Mouse (Mus musculus) liver, embryonic 13.5 days (tissue): ENCODE results near the gene Slc25a22. TPM values are rescaled to one million over a fixed set of nuclear protein-coding genes. Genes with fewer than 3 reads are reported as not detected.

Source experiments
- ATAC-seq: fragments of 200-750 bp; cut with Nextera tagmentation; 2 replicates; pipeline ENCODE4 v1.8.0; 2017; ENCODE audit warnings: low read depth, mild to moderate bottlenecking, moderate number of reproducible peaks, moderate library complexity
- DNase-seq: peaks from one replicate; pipeline ENCODE4 v3.0.0; 2022
- H3K27ac ChIP-seq: fragments of 300-500 bp; sonication (generic); 2 replicates; pipeline ENCODE4 v1.5.1; 2015; ENCODE audit warnings: moderate library complexity, mild to moderate bottlenecking, inconsistent platforms
- H3K27me3 ChIP-seq: fragments of 300-500 bp; sonication (generic); 2 replicates; pipeline ENCODE4 v1.6.1; 2015; ENCODE audit warnings: mild to moderate bottlenecking, inconsistent platforms
- H3K36me3 ChIP-seq: fragments of 300-500 bp; sonication (generic); 2 replicates; pipeline ENCODE4 v1.6.1; 2015; ENCODE audit warnings: mild to moderate bottlenecking, inconsistent platforms
- H3K4me1 ChIP-seq: fragments of 300-500 bp; sonication (generic); replicated peaks from 2 replicates; pipeline ENCODE4 v1.6.1; 2015; ENCODE audit warnings: inconsistent platforms
- H3K4me2 ChIP-seq: fragments of 300-500 bp; sonication (generic); 2 replicates; pipeline ENCODE4 v1.6.1; 2015; ENCODE audit warnings: inconsistent platforms, mild to moderate bottlenecking, moderate library complexity
- H3K4me3 ChIP-seq: fragments of 300-500 bp; sonication (generic); replicated peaks from 2 replicates; pipeline ENCODE4 v1.5.1; 2015; ENCODE audit warnings: mild to moderate bottlenecking, inconsistent platforms
- H3K9ac ChIP-seq: fragments of 300-500 bp; sonication (generic); 2 replicates; pipeline ENCODE4 v1.6.1; 2015; ENCODE audit warnings: mild to moderate bottlenecking, inconsistent platforms
- H3K9me3 ChIP-seq: fragments of 300-500 bp; sonication (generic); replicated peaks from 2 replicates; pipeline ENCODE4 v1.6.1; 2016; ENCODE audit warnings: inconsistent platforms
- WGBS: fragments of 180-500 bp; shearing (Covaris S2); methylation state at CpG from one replicate; pipeline ENCODE4 v1.1.7; 2015; ENCODE audit not compliant: insufficient replicate concordance; 5-methylcytosine and 5-hydroxymethylcytosine counted together
- polyA plus RNA-seq: library from polyadenylated mRNA; unstranded; fragments of >200 nt; fragmentation: Nextera tagmentation; extraction: Ambion mirVana; gene quantifications from 2 replicates; pipeline ENCODE4 v1.2.1, GENCODE M21; 2015

The Slc25a22 gene
- polyA plus RNA-seq, 1 experiment from 2014 or later = 16.6 TPM

DNA sequence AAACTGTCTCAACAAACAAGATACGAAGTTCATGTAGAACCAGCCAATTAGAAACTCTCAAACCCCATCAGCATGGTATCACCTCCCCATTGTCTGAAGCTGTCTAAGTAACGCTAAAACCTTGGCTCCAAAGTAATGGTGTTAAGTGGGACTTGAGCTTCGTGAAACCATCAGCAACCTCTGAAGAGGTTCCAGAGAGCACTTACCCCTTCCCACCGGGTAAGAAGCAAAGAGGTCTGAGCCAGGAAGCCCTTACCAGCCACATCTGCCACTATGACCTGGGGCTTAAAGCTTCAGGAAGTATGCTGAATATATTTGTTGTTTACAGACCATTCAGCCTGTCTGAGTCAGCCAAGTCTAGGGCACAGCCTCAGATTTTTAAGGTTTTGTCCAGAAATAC is 32.2 kb downstream of the Slc25a22 start:
- no peak overlapping the region for H3K4me3 ChIP-seq
- no peaks in the 10 kb centered on the region for H3K27me3 ChIP-seq
- H3K4me1 ChIP-seq = peaks cover 6% of the 10 kb centered on the region
- no peak overlapping the region for H3K4me2 ChIP-seq
- H3K9ac ChIP-seq = no peak overlapping the region
- DNase-seq (no peak), ATAC-seq (no peak)
- H3K9me3 ChIP-seq = no peaks in the 10 kb centered on the region
- 79% methylated on average over 4 of the region's 4 CpGs for WGBS
- peaks cover 68% of the 10 kb centered on the region for H3K36me3 ChIP-seq
- H3K27ac ChIP-seq = no peak overlapping the region

DNA sequence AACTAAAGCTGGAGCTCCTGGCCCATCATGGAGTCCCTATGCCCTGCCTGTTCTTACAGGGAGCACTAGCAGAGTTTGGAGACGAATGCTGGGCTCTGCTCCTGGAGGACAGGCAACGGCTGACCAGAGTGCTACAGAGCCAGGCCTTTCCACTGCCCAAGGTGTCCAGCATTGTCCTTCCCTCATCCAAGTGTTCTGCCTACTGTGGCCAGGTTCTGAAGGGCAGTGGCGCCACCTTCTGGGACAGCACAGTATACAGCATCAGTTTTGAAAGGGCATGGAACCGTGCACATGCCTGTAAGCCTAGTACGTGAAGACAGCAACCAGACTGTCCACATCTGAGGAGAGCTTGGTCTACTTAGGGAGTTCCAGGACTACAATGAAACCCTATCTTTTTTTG is 34.4 kb downstream of the Slc25a22 start:
- Histone ChIP-seq H3K27me3 (no peaks in the 10 kb centered on the region), H3K36me3 (peaks cover 72% of the 10 kb centered on the region), H3K4me1 (no peaks in the 10 kb centered on the region), H3K4me3 (no peak overlapping the region), H3K27ac (no peak overlapping the region), H3K9ac (no peak overlapping the region), H3K9me3 (no peaks in the 10 kb centered on the region), H3K4me2 (no peak overlapping the region)
- ATAC-seq (peak; percentile 70), DNase-seq (peak; percentile 56)
- WGBS = 39% methylated on average over 5 of the region's 5 CpGs

GRCm38 (mm10) chr7:141395348-141395747 is 42.3 kb downstream of the Slc25a22 start:
- Histone ChIP-seq H3K4me3 (no peak overlapping the region), H3K9ac (0 out of 2 replicates have a peak overlapping the region, but pooled peaks have one; percentile 14), H3K4me1 (peaks cover 46% of the 10 kb centered on the region), H3K36me3 (peaks cover 51% of the 10 kb centered on the region), H3K27ac (peak overlapping the region; percentile 98), H3K27me3 (no peaks in the 10 kb centered on the region), H3K4me2 (peak overlapping the region; percentile 93; the same call in 1 of the 2 replicates), H3K9me3 (no peaks in the 10 kb centered on the region)
- DNase-seq (no peak), ATAC-seq (no peak)
- 43% methylated on average over 1 of the region's 1 CpGs for WGBS

GRCm38 (mm10) chr7:141394771-141395170 is 42.9 kb downstream of the Slc25a22 start:
- Histone ChIP-seq H3K27ac (peak overlapping the region; percentile 98), H3K4me2 (peak overlapping the region; percentile 93), H3K9me3 (no peaks in the 10 kb centered on the region), H3K4me3 (peak overlapping the region; percentile 79), H3K9ac (peak overlapping the region; percentile 86; the same call in 1 of the 2 replicates), H3K4me1 (peaks cover 52% of the 10 kb centered on the region), H3K27me3 (no peaks in the 10 kb centered on the region), H3K36me3 (peaks cover 46% of the 10 kb centered on the region)
- ATAC-seq (no peak), DNase-seq (peak; percentile 82)
- WGBS = 12% methylated on average over 6 of the region's 6 CpGs

GRCm38 (mm10) chr7:141394158-141394557 is 43.5 kb downstream of the Slc25a22 start:
- Histone ChIP-seq H3K9ac (peak overlapping the region; percentile 86), H3K27me3 (no peaks in the 10 kb centered on the region), H3K4me2 (peak overlapping the region; percentile 93), H3K36me3 (peaks cover 40% of the 10 kb centered on the region), H3K27ac (peak overlapping the region; percentile 98), H3K9me3 (no peaks in the 10 kb centered on the region), H3K4me3 (peak overlapping the region; percentile 79), H3K4me1 (peaks cover 58% of the 10 kb centered on the region)
- WGBS = 19% methylated on average over 7 of the region's 7 CpGs
- ATAC-seq = peak; percentile 63
- peak; percentile 75 for DNase-seq

DNA sequence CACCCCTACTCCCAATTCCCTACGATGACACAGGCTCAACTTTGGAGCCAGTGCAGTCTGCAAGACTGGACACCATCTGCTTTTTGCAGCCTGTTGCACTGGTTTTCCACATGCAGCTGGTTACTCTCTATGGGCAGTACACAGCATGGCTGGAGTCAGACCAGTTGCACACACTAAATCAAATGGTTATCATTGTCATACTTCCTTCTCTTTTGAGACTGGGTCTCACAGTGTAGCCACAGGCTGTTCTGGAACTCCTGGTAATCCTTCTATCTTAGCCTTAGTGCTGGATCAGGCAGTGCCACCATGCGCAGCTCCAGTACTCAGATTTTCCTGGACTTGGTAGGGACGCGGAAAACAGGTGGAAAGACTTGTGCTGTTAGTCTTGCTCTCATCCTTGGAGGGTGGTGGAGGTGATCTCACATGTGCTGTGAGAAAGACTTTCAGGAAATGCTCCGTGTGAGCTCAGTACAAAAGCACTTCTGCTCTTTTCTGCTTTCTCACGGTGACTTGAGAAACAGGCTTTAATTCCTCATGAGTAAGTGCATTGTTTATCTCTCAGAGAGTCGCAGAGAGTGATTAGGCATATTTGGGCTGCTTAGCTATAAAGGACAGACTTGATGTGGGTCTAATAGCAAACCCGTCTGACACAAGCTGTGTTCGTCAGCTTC is 45.0 kb downstream of the Slc25a22 start:
- WGBS = 13% methylated on average over 9 of the region's 9 CpGs
- DNase-seq (peak; percentile 71), ATAC-seq (peak; percentile 48)
- no peaks in the 10 kb centered on the region for H3K27me3 ChIP-seq
- H3K4me1 ChIP-seq = peaks cover 73% of the 10 kb centered on the region
- peak overlapping the region; percentile 86 for H3K9ac ChIP-seq
- peaks cover 25% of the 10 kb centered on the region for H3K36me3 ChIP-seq
- H3K4me2 ChIP-seq = peak overlapping the region; percentile 93
- no peaks in the 10 kb centered on the region for H3K9me3 ChIP-seq
- H3K27ac ChIP-seq = peak overlapping the region; percentile 98
- peak overlapping the region; percentile 79 for H3K4me3 ChIP-seq

GRCm38 (mm10) chr7:141391625-141392551 is 45.8 kb downstream of the Slc25a22 start, which contains the start of gene Taldo1:
Gene Taldo1 (plus strand): TSS chr7:141392199.
- peaks cover 17% of the 10 kb centered on the region for H3K36me3 ChIP-seq
- under 1% methylated on average over 57 of the region's 57 CpGs for WGBS
- peak within 1 kb of the TSS; percentile 86 for H3K9ac ChIP-seq
- H3K4me2 ChIP-seq = peak within 1 kb of the TSS; percentile 93
- ATAC-seq (peak; percentile 77), DNase-seq (peak; percentile 97)
- no peaks in the 10 kb centered on the region for H3K9me3 ChIP-seq
- H3K27me3 ChIP-seq = no peaks in the 10 kb centered on the region
- H3K4me3 ChIP-seq = peak within 1 kb of the TSS; percentile 79
- H3K4me1 ChIP-seq = peaks cover 81% of the 10 kb centered on the region
- peak within 1 kb of the TSS; percentile 98 for H3K27ac ChIP-seq

DNA sequence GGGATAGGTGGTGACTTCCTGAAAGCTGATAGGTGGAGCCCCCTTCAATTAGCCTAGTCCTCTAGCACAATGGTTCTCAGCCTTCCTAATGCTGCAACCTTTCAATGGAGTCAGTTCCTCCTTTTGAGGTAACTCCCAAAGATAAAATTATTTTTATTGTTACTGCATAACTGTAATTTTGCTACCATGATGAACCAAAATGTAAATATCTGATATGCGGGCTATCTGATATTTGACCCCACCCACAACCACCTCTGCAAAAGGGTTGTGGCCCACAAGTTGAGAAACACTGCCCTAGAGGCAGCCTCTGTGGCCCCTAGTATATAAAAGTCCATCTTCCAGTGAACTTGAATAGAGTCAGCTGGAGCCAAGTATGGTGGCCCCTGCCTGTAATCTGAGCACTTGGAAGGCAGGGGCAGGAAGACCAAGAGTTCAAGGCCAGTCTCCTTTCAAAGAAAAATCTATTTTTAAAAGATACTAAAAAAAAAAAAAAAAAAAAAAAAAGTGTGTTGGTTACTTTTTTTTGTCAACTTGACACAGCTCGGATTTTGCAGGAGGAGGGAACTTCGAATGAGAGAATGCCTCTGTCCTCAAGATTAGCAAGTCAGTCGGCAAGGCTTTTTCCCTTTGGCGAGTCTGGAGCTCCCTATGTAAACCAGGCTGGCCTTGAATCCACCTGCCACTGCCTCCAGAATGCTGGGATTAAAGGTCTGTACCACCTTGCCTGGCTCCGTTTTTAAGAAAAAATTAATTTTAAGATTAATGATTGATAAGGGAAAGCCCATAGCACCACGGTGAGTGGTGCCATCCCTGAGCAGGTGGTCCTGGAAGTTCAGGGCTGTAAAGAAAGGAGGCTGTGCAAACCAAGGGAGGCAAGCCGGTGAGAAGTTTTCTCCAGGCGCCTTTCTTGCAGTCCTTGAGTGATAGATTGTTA is 47.1 kb downstream of the Slc25a22 start:
- peak overlapping the region; percentile 93 for H3K4me2 ChIP-seq
- no peak for ATAC-seq
- no peaks in the 10 kb centered on the region for H3K9me3 ChIP-seq
- peak overlapping the region; percentile 86 for H3K9ac ChIP-seq
- peaks cover 4% of the 10 kb centered on the region for H3K36me3 ChIP-seq
- WGBS = 43% methylated on average over 9 of the region's 9 CpGs
- no peak for DNase-seq
- H3K4me3 ChIP-seq = peak overlapping the region; percentile 79
- peaks cover 81% of the 10 kb centered on the region for H3K4me1 ChIP-seq
- H3K27ac ChIP-seq = peak overlapping the region; percentile 98
- H3K27me3 ChIP-seq = no peaks in the 10 kb centered on the region

DNA sequence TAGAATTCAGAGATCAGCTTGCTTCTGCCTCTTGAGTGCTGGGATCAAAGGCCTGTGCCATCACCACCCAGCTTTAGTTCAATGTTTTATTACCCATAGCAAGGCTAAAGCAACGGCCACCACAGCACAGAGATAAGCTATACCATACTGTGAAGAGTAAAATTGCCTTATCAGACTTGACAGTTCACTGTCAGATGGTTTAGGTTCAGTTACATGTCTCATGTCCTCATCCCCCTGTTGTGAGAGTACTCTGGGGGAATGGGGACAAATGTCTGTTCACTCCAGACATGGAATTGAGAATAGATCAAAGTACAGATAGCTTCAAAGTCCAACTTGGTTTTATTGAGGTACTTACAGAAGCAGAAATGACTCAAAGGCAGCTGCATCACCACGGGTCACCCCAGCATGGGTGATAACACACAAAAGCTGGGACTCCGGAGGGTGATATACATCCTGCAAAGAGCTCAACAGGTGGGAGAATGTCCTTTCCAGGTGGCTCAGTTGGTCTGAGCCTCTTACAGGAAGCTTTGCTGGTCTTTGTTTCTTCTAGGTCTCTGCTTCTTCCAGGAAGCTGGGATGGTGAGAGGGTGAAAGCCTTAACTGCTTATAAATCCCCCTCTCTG is 49.1 kb downstream of the Slc25a22 start:
- peak overlapping the region; percentile 98 for H3K27ac ChIP-seq
- WGBS = 12% methylated on average over 3 of the region's 3 CpGs
- H3K4me2 ChIP-seq = peak overlapping the region; percentile 26
- DNase-seq (peak; percentile 36), ATAC-seq (peak; percentile 34)
- H3K4me1 ChIP-seq = peaks cover 70% of the 10 kb centered on the region
- H3K27me3 ChIP-seq = no peaks in the 10 kb centered on the region
- H3K36me3 ChIP-seq = no peaks in the 10 kb centered on the region
- peak overlapping the region; percentile 48 for H3K9ac ChIP-seq
- no peaks in the 10 kb centered on the region for H3K9me3 ChIP-seq
- H3K4me3 ChIP-seq = no peak overlapping the region

GRCm38 (mm10) chr7:141387807-141388486 is 49.7 kb downstream of the Slc25a22 start:
- peak overlapping the region; percentile 98 for H3K27ac ChIP-seq
- peak overlapping the region; percentile 26 for H3K4me2 ChIP-seq
- no peaks in the 10 kb centered on the region for H3K9me3 ChIP-seq
- 25% methylated on average over 2 of the region's 2 CpGs for WGBS
- peak; percentile 40 for DNase-seq
- peak overlapping the region; percentile 48 for H3K9ac ChIP-seq
- H3K27me3 ChIP-seq = no peaks in the 10 kb centered on the region
- H3K4me3 ChIP-seq = no peak overlapping the region
- peaks cover 68% of the 10 kb centered on the region for H3K4me1 ChIP-seq
- no peak for ATAC-seq
- no peaks in the 10 kb centered on the region for H3K36me3 ChIP-seq
